Mouse (Mus musculus) brain, embryonic 14.5 days (tissue): ENCODE measurements at regions not wholly inside any gene's neighbourhood (a gene's known extent, or its start where the extent isn't known, plus 50 kb on each side); places are given as distances from the start of the nearest gene placed in this dataset.

Experiments used
- CTCF ChIP-seq: fragments of 200-500 bp; IDR thresholded peaks from 2 replicates; pipeline ENCODE4 v1.5.1; 2012; ENCODE audit warnings: inconsistent platforms, mild to moderate bottlenecking, moderate library complexity, borderline replicate concordance; ENCODE audit not compliant: insufficient read depth, insufficient read length; ENCODE audit errors: extremely low read depth
- POLR2A ChIP-seq: fragments of 200-500 bp; IDR thresholded peaks from 2 replicates; pipeline ENCODE4 v1.6.1; 2012; ENCODE audit warnings: mild to moderate bottlenecking, inconsistent platforms, borderline replicate concordance; ENCODE audit not compliant: poor library complexity, insufficient read depth, insufficient read length, severe bottlenecking; ENCODE audit errors: extremely low read depth

GRCm38 (mm10) chr3:81658490-81658889, 273.9 kb upstream of the Ctso start:
- no peak for TF ChIP-seq POLR2A
- TF ChIP-seq CTCF: no peak
